Mouse (Mus musculus) G1E (cell line): ENCODE measurements around the gene Asb11. TPM values are rescaled to one million over a fixed set of nuclear protein-coding genes. Genes with fewer than 3 reads are reported as not detected.

Experiments used
- ATAC-seq: 2 replicates; pipeline ENCODE4 v1.8.0; 2016; ENCODE audit warnings: mild to moderate bottlenecking; ENCODE audit not compliant: insufficient number of reproducible peaks, poor library complexity, low FRiP score, severe bottlenecking; ENCODE audit errors: extremely low read depth
- DNase-seq: peaks from one replicate; pipeline ENCODE4 v3.0.0; 2012; ENCODE audit warnings: low spot score
- H3K27me3 ChIP-seq: 2 replicates; pipeline ENCODE4 v1.6.1; 2012; ENCODE audit warnings: mild to moderate bottlenecking, low read length, inconsistent platforms; ENCODE audit not compliant: insufficient read depth
- H3K36me3 ChIP-seq: replicated peaks from 2 replicates; pipeline ENCODE3; 2012; ENCODE audit warnings: mild to moderate bottlenecking, inconsistent platforms
- H3K4me1 ChIP-seq: 2 replicates; pipeline ENCODE4 v1.6.1; 2012; ENCODE audit warnings: low read depth, low read length, inconsistent platforms, mixed read lengths; ENCODE audit not compliant: insufficient read depth
- H3K4me3 ChIP-seq: 2 replicates; pipeline ENCODE4 v1.5.1; 2012; ENCODE audit warnings: low read depth, mild to moderate bottlenecking, inconsistent platforms, low read length, moderate library complexity, mixed read lengths
- H3K9me3 ChIP-seq: replicated peaks from 2 replicates; pipeline ENCODE4 v1.6.1; 2012; ENCODE audit warnings: inconsistent platforms
- CTCF ChIP-seq: IDR thresholded peaks from 2 replicates; pipeline ENCODE4 v1.5.1; 2012; ENCODE audit warnings: low read depth, low read length, inconsistent platforms, mixed read lengths
- GATA1 ChIP-seq: IDR thresholded peaks from 2 replicates; pipeline ENCODE4 v1.6.1; 2012; ENCODE audit warnings: borderline replicate concordance, low read length, inconsistent platforms, mixed read lengths
- GATA2 ChIP-seq: IDR thresholded peaks from 2 replicates; pipeline ENCODE4 v1.6.1; 2012; ENCODE audit warnings: low read depth, low read length, inconsistent platforms, borderline replicate concordance
- POLR2AphosphoS5 ChIP-seq: IDR thresholded peaks from 2 replicates; pipeline ENCODE4 v1.6.1; 2012; ENCODE audit warnings: low read depth, low read length, inconsistent platforms; ENCODE audit not compliant: insufficient replicate concordance
- TAL1 ChIP-seq: conservative IDR thresholded peaks from 2 replicates; pipeline ENCODE4 v1.6.1; 2012; ENCODE audit warnings: low read depth, low read length, inconsistent platforms, mixed read lengths
- polyA plus RNA-seq: library from polyadenylated mRNA; stranded (reverse); fragments of >175 nt; gene quantifications from 2 replicates; pipeline ENCODE4 v1.2.3, GENCODE M21; 2012
- total RNA-seq, 2 experiments: library from RNA; stranded (forward) in 1 of 2; stranded (reverse) in 1 of 2; fragments of 200-1000 nt in 1 of 2; fragments of >200 nt in 1 of 2; fragmentation: Nextera tagmentation in 1 of 2; gene quantifications; 2 replicates each; pipeline ENCODE4 v1.2.3; 2014 to 2017

The Asb11 gene
- total and polyA plus RNA-seq, 3 experiments: 0.38 TPM; not detected in 2

GRCm38 (mm10) chrX:164447682-164448071 is 10.9 kb downstream of the Asb11 start:
- Histone ChIP-seq H3K36me3 (no peaks in the 10 kb centered on the region), H3K27me3 (0 out of 2 replicates have a peak, but pooled peaks cover 2% of the 10 kb centered on the region), H3K4me1 (peaks cover 20% of the 10 kb centered on the region), H3K9me3 (no peaks in the 10 kb centered on the region), H3K4me3 (no peak overlapping the region; the same call in 1 of the 2 replicates)
- no peak for TF ChIP-seq POLR2AphosphoS5
- no peak for TF ChIP-seq GATA1
- peak; percentile 53 for TF ChIP-seq TAL1
- no peak for TF ChIP-seq GATA2
- no peak for TF ChIP-seq CTCF
- ATAC-seq (peak; percentile 84), DNase-seq (no peak)

DNA sequence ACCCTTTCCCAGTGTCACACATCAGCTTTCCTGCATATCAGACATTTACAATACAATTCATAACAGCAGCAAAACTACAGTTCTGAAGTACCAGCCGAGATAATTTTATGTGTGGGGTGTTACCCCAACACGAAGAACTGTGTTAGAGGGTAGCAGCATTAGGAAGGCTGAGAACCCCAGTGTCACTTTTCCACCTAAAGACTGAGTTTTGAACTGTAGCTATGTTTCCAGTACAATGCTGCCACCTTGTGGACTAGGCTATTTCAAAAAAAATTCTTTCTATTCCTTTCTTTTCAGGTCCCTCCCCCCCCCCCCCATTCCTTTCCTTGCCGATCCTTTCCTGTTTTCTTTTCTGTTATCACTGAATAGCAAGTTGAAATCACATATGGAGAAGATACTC is 12.4 kb downstream of the Asb11 start:
- H3K27me3 ChIP-seq: peaks cover 5% of the 10 kb centered on the region; the same call in 1 of the 2 replicates
- ATAC-seq: no peak
- no peaks in the 10 kb centered on the region for H3K9me3 ChIP-seq

DNA sequence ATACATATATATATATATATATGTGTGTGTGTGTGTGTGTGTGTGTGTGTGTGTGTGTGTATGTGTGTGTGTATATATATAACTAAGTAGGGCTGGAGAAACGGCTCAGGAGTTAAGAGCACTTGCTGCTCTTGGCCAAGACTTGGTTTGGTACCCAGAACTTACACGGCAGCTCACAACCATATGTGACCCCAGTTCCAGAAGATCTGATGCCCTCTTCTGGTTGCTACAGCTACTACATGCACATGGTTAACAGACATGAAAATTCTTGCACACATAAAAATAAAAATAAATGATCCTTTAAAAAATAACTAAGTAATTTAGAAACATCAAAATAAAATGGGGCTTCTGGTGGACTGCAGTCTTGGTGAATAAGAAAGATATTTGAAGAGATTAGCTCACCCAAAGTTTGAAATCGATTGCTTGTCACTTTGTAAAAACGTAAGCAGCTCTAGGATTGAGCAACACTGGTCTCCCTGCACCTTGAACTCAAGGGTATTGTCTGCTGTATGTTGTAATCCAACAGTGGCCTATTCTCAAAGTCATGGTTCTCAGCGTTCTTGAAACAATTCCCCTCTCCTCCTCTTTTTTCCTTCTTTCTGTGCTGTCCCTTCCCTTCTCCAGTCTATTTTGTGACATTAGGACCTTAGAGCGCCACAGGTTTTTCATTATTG is 22.5 kb downstream of the Asb11 start:
- DNase-seq (no peak), ATAC-seq (no peak)
- Histone ChIP-seq H3K4me3 (no peak overlapping the region), H3K36me3 (no peaks in the 10 kb centered on the region), H3K4me1 (no peaks in the 10 kb centered on the region), H3K9me3 (no peaks in the 10 kb centered on the region), H3K27me3 (peaks cover 3% of the 10 kb centered on the region; the same call in 1 of the 2 replicates)
- TF ChIP-seq TAL1 (no peak), POLR2AphosphoS5 (no peak), GATA2 (no peak)

More for the DNA sequence above, 12.4 kb downstream of the Asb11 start:
- Histone ChIP-seq H3K4me3 (no peak overlapping the region), H3K4me1 (peaks cover 20% of the 10 kb centered on the region), H3K36me3 (no peaks in the 10 kb centered on the region)
- TF ChIP-seq CTCF (no peak), POLR2AphosphoS5 (no peak)
- no peak for DNase-seq

GRCm38 (mm10) chrX:164502258-164502657 is 65.5 kb downstream of the Asb11 start:
- Histone ChIP-seq H3K4me1 (no peaks in the 10 kb centered on the region), H3K9me3 (no peaks in the 10 kb centered on the region), H3K27me3 (no peaks in the 10 kb centered on the region), H3K4me3 (no peak overlapping the region), H3K36me3 (no peaks in the 10 kb centered on the region)
- ATAC-seq: no peak
- no peak for DNase-seq
- TF ChIP-seq TAL1 (no peak), POLR2AphosphoS5 (no peak), GATA1 (no peak), GATA2 (no peak), CTCF (no peak)

GRCm38 (mm10) chrX:164505709-164506498 is 69.1 kb downstream of the Asb11 start, which contains the start of gene Asb9:
Gene Asb9 (plus strand): TSS chrX:164506327.
- DNase-seq (no peak), ATAC-seq (no peak)

DNA sequence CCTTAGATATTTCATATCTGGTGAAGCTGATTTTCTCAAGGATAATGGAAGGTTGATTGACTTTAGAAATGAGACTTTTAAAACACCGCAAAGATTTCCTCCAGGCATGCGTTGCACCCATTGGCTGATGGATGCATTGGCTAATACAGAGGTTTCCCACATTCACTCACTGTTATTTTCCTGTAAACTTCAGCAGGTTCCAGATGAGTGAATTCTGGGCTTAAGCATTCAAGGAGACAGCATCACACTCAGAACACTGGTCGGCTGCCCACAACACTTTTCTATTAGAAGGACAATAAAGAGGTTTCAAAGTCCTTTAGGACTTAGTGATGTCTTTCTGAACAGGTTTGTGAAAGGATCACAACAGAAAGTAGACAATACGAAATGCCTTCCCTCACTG is 70.3 kb downstream of the Asb11 start:
- no peaks in the 10 kb centered on the region for H3K9me3 ChIP-seq
- TF ChIP-seq TAL1 (no peak), GATA2 (no peak), CTCF (no peak), POLR2AphosphoS5 (no peak), GATA1 (no peak)
- H3K4me1 ChIP-seq: no peaks in the 10 kb centered on the region
- no peak overlapping the region for H3K4me3 ChIP-seq
- no peak for ATAC-seq
- H3K36me3 ChIP-seq: no peaks in the 10 kb centered on the region
- no peaks in the 10 kb centered on the region for H3K27me3 ChIP-seq
- no peak for DNase-seq

More at GRCm38 (mm10) chrX:164505709-164506498, 69.1 kb downstream of the Asb11 start, which contains the start of gene Asb9:
- H3K9me3 ChIP-seq: no peaks in the 10 kb centered on the region
- no peaks in the 10 kb centered on the region for H3K36me3 ChIP-seq
- H3K4me3 ChIP-seq: no peak within 1 kb of the TSS
- no peak for TF ChIP-seq GATA2
- no peaks in the 10 kb centered on the region for H3K27me3 ChIP-seq
- H3K4me1 ChIP-seq: no peaks in the 10 kb centered on the region
